Mouse (Mus musculus): Measurements from ENCODE around the gene BC055324. TPM values are rescaled to one million over a fixed set of nuclear protein-coding genes. Genes with fewer than 3 reads are reported as not detected.
A peak's percentile ranks its signal among the peaks of the same experiment; 100 is the strongest.

The BC055324 gene
- total RNA-seq, 2 experiments from 2014 or later, result 2.8 to 3.1 TPM

- intact Hi-C loops (cut with DNase I), result no loop called here
- no peak for DNase-seq
These were observed 36.6 kb downstream of the BC055324 start for GRCm38 (mm10) chr1:163958036-163958435.

- DNase-seq, result no peak
- intact Hi-C loops (cut with DNase I), result no loop called here
These were observed 41.2 kb downstream of the BC055324 start for GRCm38 (mm10) chr1:163953396-163953795.

GRCm38 (mm10) chr1:163942056-163942455, 52.5 kb downstream of the BC055324 start:
- DNase-seq, result no peak
- intact Hi-C loops (cut with DNase I), result loop anchor here (10.0 kb wide), 1 partner anchor 1237 kb away; no protein-coding TSS in a partner anchor

GRCm38 (mm10) chr1:163934591-163934990, 60.0 kb downstream of the BC055324 start:
- DNase-seq, result no peak
- intact Hi-C loops (cut with DNase I), result no loop called here

GRCm38 (mm10) chr1:163931801-163932200, 62.8 kb downstream of the BC055324 start:
- intact Hi-C loops (cut with DNase I), result no loop called here

GRCm38 (mm10) chr1:163930458-163930794, 64.2 kb downstream of the BC055324 start:
- intact Hi-C loops (cut with DNase I), result no loop called here
- DNase-seq, result no peak

More at GRCm38 (mm10) chr1:163931801-163932200, 62.8 kb downstream of the BC055324 start:
- no peak for DNase-seq

GRCm38 (mm10) chr1:163929636-163930457, 64.7 kb downstream of the BC055324 start:
- intact Hi-C loops (cut with DNase I), result no loop called here
- peak; percentile 94 for DNase-seq

- no peak for DNase-seq
- intact Hi-C loops (cut with DNase I), result no loop called here
These were observed 65.8 kb downstream of the BC055324 start, which contains the start of gene Scyl3 for GRCm38 (mm10) chr1:163928846-163929245. Scyl3 (plus strand) TSS chr1:163929100.

GRCm38 (mm10) chr1:163924093-163924492, 70.5 kb downstream of the BC055324 start:
- intact Hi-C loops (cut with DNase I), result no loop called here
- no peak for DNase-seq

GRCm38 (mm10) chr1:163917349-163918160, 77.0 kb downstream of the BC055324 start:
- DNase-seq, result no peak
- intact Hi-C loops (cut with DNase I), result no loop called here

GRCm38 (mm10) chr1:163911981-163912380, 82.6 kb downstream of the BC055324 start:
- intact Hi-C loops (cut with DNase I), result no loop called here
- DNase-seq, result no peak

GRCm38 (mm10) chr1:163910785-163911184, 83.8 kb downstream of the BC055324 start:
- no peak for DNase-seq
- intact Hi-C loops (cut with DNase I), result no loop called here

GRCm38 (mm10) chr1:163910343-163910742, 84.3 kb downstream of the BC055324 start:
- DNase-seq, result no peak
- intact Hi-C loops (cut with DNase I), result no loop called here

GRCm38 (mm10) chr1:163908389-163908788, 86.2 kb downstream of the BC055324 start:
- no peak for DNase-seq
- intact Hi-C loops (cut with DNase I), result loop anchor here (5.0 kb wide), 1 partner anchor 756 kb away; no protein-coding TSS in a partner anchor

- no peak for DNase-seq
- intact Hi-C loops (cut with DNase I), result loop anchor here (5.0 kb wide), 1 partner anchor 755 kb away; no protein-coding TSS in a partner anchor
These were observed 87.4 kb downstream of the BC055324 start for GRCm38 (mm10) chr1:163907007-163907811.

- intact Hi-C loops (cut with DNase I), result no loop called here
- DNase-seq, result no peak
These were observed 91.2 kb downstream of the BC055324 start for GRCm38 (mm10) chr1:163903411-163903810.

GRCm38 (mm10) chr1:163900168-163900567, 94.4 kb downstream of the BC055324 start:
- intact Hi-C loops (cut with DNase I), result no loop called here

GRCm38 (mm10) chr1:163899575-163899974, 95.0 kb downstream of the BC055324 start:
- intact Hi-C loops (cut with DNase I), result no loop called here

More at GRCm38 (mm10) chr1:163900168-163900567, 94.4 kb downstream of the BC055324 start:
- DNase-seq, result no peak

GRCm38 (mm10) chr1:163898291-163898764, 96.3 kb downstream of the BC055324 start:
- DNase-seq, result no peak
- intact Hi-C loops (cut with DNase I), result no loop called here

More at GRCm38 (mm10) chr1:163899575-163899974, 95.0 kb downstream of the BC055324 start:
- no peak for DNase-seq

All from left cerebral cortex, postnatal 4 days (tissue).